Mouse (Mus musculus): ENCODE results near the gene Zc3h18. TPM values are rescaled to one million over a fixed set of nuclear protein-coding genes. Genes with fewer than 3 reads are reported as not detected.

Gene Zc3h18
- polyA plus RNA-seq (2015; fragmentation: Nextera tagmentation; extraction: Ambion mirVana), result 46.8 and 47.5 TPM in 2 replicates

GRCm38 (mm10) chr8:122376365-122377231 lies at the start of gene Zc3h18:
Zc3h18 (plus strand) TSS chr8:122376609.
- peaks cover 19% of the 10 kb centered on the region for H3K36me3 ChIP-seq
- peak; percentile 91 for ATAC-seq (ENCODE audit: insufficient number of reproducible peaks, low FRiP score, low TSS enrichment, low read depth)
- peak within 1 kb of the TSS; percentile 85 for H3K4me3 ChIP-seq
- peak within 1 kb of the TSS; percentile 96 for H3K27ac ChIP-seq
- H3K9ac ChIP-seq, result peak within 1 kb of the TSS; percentile 86
- peak within 1 kb of the TSS; percentile 74 for H3K4me2 ChIP-seq
- peaks cover 19% of the 10 kb centered on the region for H3K4me1 ChIP-seq
- H3K27me3 ChIP-seq, result no peaks in the 10 kb centered on the region
- under 1% methylated on average over 101 of the region's 107 CpGs for WGBS
- H3K9me3 ChIP-seq, result no peaks in the 10 kb centered on the region

GRCm38 (mm10) chr8:122329072-122329471 lies 47.3 kb upstream of the Zc3h18 start:
- no peaks in the 10 kb centered on the region for H3K36me3 ChIP-seq
- H3K4me2 ChIP-seq, result no peak overlapping the region
- ATAC-seq (ENCODE audit: insufficient number of reproducible peaks, low FRiP score, low TSS enrichment, low read depth), result no peak
- no peak overlapping the region for H3K4me3 ChIP-seq
- no peaks in the 10 kb centered on the region for H3K9me3 ChIP-seq
- no peak overlapping the region for H3K27ac ChIP-seq
- H3K9ac ChIP-seq, result no peak overlapping the region
- peaks cover 2% of the 10 kb centered on the region for H3K27me3 ChIP-seq
- peaks cover 19% of the 10 kb centered on the region for H3K4me1 ChIP-seq
- WGBS, result 66% methylated on average over 8 of the region's 8 CpGs

- WGBS, result 79% methylated on average over 22 of the region's 22 CpGs
- Histone ChIP-seq H3K27me3 (peaks cover 8% of the 10 kb centered on the region), H3K36me3 (0 out of 2 replicates have a peak, but pooled peaks cover 3% of the 10 kb centered on the region), H3K27ac (no peak overlapping the region), H3K4me2 (no peak overlapping the region), H3K4me3 (no peak overlapping the region), H3K9me3 (no peaks in the 10 kb centered on the region), H3K4me1 (peaks cover 13% of the 10 kb centered on the region), H3K9ac (no peak overlapping the region)
- no peak for ATAC-seq (ENCODE audit: insufficient number of reproducible peaks, low FRiP score, low TSS enrichment, low read depth)
Observed at GRCm38 (mm10) chr8:122329553-122330239, 46.7 kb upstream of the Zc3h18 start.

DNA sequence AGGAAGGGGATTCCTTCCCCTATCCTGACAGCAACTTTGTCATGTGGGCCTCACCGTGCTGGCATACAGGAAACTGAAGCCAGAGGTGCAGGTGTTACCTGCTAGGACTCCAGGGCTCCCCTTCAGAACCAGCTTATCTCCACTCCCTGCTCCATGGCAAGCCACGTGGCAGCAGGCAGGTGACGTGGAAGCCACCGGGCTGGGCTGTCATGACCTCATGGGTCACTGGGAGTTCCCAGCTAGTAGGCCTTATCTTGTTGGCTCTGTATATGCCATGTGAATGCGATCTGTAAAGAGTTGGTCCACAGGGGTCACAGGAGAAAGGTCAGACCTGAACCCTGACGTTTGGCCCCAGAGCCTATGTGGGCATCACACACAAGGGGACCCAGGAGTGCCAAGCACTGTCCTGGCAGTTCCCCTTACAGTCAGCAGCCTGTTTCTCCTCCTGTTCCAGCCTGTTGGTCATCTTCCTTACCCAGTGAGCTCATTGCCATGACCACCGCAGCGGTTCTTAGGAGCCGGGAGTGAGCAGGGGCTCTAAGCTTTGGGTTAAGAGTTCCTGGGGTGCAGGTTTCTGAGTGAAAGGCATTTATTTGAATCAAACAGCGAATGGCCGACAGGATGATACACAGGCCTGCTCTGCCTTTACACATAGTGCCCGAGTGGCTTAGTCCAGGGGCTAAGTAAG lies 45.8 kb upstream of the Zc3h18 start:
- no peak for ATAC-seq (ENCODE audit: insufficient number of reproducible peaks, low FRiP score, low TSS enrichment, low read depth)
- no peak overlapping the region for H3K9ac ChIP-seq
- H3K9me3 ChIP-seq, result no peaks in the 10 kb centered on the region
- peak overlapping the region; percentile 33; the same call in 1 of the 2 replicates for H3K27ac ChIP-seq
- peaks cover 6% of the 10 kb centered on the region; the same call in 1 of the 2 replicates for H3K36me3 ChIP-seq
- H3K4me1 ChIP-seq, result peaks cover 16% of the 10 kb centered on the region
- H3K27me3 ChIP-seq, result peaks cover 17% of the 10 kb centered on the region
- no peak overlapping the region for H3K4me3 ChIP-seq
- no peak overlapping the region for H3K4me2 ChIP-seq
- WGBS, result 78% methylated on average over 12 of the region's 12 CpGs

- no peaks in the 10 kb centered on the region for H3K9me3 ChIP-seq
- H3K27me3 ChIP-seq, result peaks cover 21% of the 10 kb centered on the region
- H3K4me2 ChIP-seq, result no peak overlapping the region
- H3K9ac ChIP-seq, result no peak overlapping the region
- 62% methylated on average over 3 of the region's 3 CpGs for WGBS
- H3K36me3 ChIP-seq, result peaks cover 6% of the 10 kb centered on the region; the same call in 1 of the 2 replicates
- ATAC-seq (ENCODE audit: insufficient number of reproducible peaks, low FRiP score, low TSS enrichment, low read depth), result no peak
- H3K4me3 ChIP-seq, result no peak overlapping the region
- peaks cover 19% of the 10 kb centered on the region for H3K4me1 ChIP-seq
- peak overlapping the region; percentile 33; the same call in 1 of the 2 replicates for H3K27ac ChIP-seq
Observed at GRCm38 (mm10) chr8:122331134-122331523, 45.3 kb upstream of the Zc3h18 start.

DNA sequence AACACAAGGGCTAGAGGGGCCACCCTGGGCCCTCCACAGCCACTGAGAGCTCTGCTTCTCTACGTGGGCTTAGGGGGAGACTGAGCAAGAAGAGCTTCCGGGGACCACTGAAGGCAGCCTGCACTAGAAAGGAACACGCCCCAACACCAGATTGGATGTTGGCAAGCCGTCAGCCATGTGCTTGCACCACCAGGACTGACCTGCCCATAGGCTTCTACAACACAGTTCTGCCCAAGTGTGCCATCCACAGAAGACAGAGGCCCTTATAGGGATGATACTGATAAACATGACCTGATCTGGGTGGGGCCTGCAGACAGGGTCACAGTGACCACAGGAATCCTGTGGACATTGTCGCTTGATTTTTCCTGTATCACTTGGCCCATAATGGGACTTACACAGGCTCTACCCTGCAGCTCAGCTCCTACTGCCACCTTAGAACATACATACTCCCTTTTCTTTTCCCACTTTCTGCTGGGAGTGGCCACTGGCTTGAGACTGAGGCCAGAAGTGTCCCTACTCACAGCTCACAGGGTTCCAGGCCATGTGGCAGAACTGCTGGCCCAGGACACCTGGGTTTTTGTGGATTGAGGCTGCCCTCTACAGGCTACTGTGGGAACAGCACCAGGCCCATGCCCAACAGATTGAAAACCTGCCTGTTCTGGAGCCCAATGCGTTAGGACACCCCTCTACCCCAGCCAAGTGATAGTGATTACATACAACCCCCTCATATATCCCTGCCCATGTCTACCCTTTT lies 43.5 kb upstream of the Zc3h18 start:
- H3K36me3 ChIP-seq, result peaks cover 10% of the 10 kb centered on the region; the same call in 1 of the 2 replicates
- H3K9me3 ChIP-seq, result no peaks in the 10 kb centered on the region
- ATAC-seq (ENCODE audit: insufficient number of reproducible peaks, low FRiP score, low TSS enrichment, low read depth), result no peak
- no peak overlapping the region for H3K9ac ChIP-seq
- no peak overlapping the region for H3K4me2 ChIP-seq
- H3K27ac ChIP-seq, result no peak overlapping the region
- H3K27me3 ChIP-seq, result peaks cover 39% of the 10 kb centered on the region
- 68% methylated on average over 6 of the region's 6 CpGs for WGBS
- peaks cover 25% of the 10 kb centered on the region for H3K4me1 ChIP-seq
- H3K4me3 ChIP-seq, result no peak overlapping the region

DNA sequence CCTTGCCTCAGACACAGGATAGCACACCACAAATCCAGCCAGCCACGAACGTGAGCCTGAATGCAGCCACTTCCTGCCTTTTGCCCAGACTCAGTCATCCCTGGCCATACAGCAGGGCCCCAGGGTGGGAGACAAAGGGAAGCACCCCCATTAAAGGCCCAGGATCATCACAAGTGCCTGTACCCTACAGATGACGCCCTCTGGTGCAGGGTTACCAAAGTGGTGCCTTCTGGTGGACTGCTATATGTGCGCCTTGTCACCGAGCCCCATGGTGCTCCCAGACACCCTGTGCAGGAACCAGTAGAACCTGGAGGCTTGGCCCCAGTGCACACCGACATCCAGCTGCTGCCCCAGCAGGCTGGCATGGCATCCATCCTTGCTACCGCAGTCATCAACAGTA lies 42.9 kb upstream of the Zc3h18 start:
- H3K4me2 ChIP-seq, result no peak overlapping the region
- H3K9ac ChIP-seq, result no peak overlapping the region
- peaks cover 10% of the 10 kb centered on the region; the same call in 1 of the 2 replicates for H3K36me3 ChIP-seq
- H3K27ac ChIP-seq, result no peak overlapping the region
- H3K9me3 ChIP-seq, result no peaks in the 10 kb centered on the region
- peaks cover 45% of the 10 kb centered on the region for H3K27me3 ChIP-seq
- peaks cover 25% of the 10 kb centered on the region for H3K4me1 ChIP-seq
- H3K4me3 ChIP-seq, result no peak overlapping the region
- WGBS, result 82% methylated on average over 7 of the region's 7 CpGs
- ATAC-seq (ENCODE audit: insufficient number of reproducible peaks, low FRiP score, low TSS enrichment, low read depth), result no peak

DNA sequence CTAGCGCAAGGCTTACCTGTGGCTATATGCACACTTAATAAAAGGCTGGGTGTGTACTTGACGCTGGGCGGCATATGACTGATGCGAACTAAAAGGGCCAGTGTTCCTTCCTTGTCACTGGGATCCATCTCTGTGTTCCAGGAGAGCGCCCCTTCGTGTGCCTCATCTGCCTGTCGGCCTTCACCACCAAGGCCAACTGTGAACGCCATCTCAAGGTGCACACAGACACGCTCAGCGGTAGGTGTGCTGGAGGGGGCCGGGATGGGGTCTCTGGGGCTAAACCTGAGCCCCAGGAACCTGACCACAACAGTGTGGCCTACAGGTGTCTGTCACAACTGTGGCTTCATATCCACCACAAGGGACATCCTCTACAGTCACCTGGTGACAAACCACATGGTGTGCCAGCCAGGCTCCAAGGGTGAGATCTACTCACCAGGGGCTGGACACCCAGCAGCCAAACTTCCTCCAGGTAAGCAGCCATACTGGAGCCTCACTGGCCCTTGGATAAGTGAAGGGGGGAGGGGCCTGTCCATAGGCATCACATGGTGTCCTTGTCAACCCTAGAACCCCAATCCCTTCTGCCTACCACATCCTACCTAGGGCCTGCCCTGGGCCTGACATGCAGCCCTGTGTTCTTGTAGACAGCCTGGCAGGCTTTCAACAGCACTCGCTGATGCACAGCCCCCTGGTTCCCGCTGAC lies 41.5 kb upstream of the Zc3h18 start:
- no peak overlapping the region for H3K9ac ChIP-seq
- no peak overlapping the region for H3K27ac ChIP-seq
- ATAC-seq (ENCODE audit: insufficient number of reproducible peaks, low FRiP score, low TSS enrichment, low read depth), result no peak
- H3K4me3 ChIP-seq, result 0 out of 2 replicates have a peak overlapping the region, but pooled peaks have one; percentile 59
- no peak overlapping the region for H3K4me2 ChIP-seq
- no peaks in the 10 kb centered on the region for H3K9me3 ChIP-seq
- peaks cover 25% of the 10 kb centered on the region for H3K4me1 ChIP-seq
- H3K36me3 ChIP-seq, result peaks cover 10% of the 10 kb centered on the region; the same call in 1 of the 2 replicates
- peaks cover 52% of the 10 kb centered on the region for H3K27me3 ChIP-seq
- 89% methylated on average over 13 of the region's 13 CpGs for WGBS

GRCm38 (mm10) chr8:122335638-122336250 lies 40.7 kb upstream of the Zc3h18 start:
- Histone ChIP-seq H3K4me2 (peak overlapping the region; percentile 96), H3K27ac (no peak overlapping the region), H3K36me3 (peaks cover 10% of the 10 kb centered on the region; the same call in 1 of the 2 replicates), H3K9me3 (no peaks in the 10 kb centered on the region), H3K9ac (peak overlapping the region; percentile 33), H3K4me3 (peak overlapping the region; percentile 59), H3K4me1 (peaks cover 25% of the 10 kb centered on the region), H3K27me3 (peaks cover 52% of the 10 kb centered on the region)
- ATAC-seq (ENCODE audit: insufficient number of reproducible peaks, low FRiP score, low TSS enrichment, low read depth), result no peak
- 18% methylated on average over 57 of the region's 57 CpGs for WGBS

GRCm38 (mm10) chr8:122336251-122336910 lies 40.0 kb upstream of the Zc3h18 start:
- peaks cover 55% of the 10 kb centered on the region for H3K27me3 ChIP-seq

More at GRCm38 (mm10) chr8:122336251-122336910, 40.0 kb upstream of the Zc3h18 start:
- Histone ChIP-seq H3K36me3 (peaks cover 10% of the 10 kb centered on the region; the same call in 1 of the 2 replicates), H3K9me3 (no peaks in the 10 kb centered on the region), H3K9ac (peak overlapping the region; percentile 33), H3K4me1 (peaks cover 20% of the 10 kb centered on the region), H3K27ac (no peak overlapping the region), H3K4me2 (peak overlapping the region; percentile 96), H3K4me3 (peak overlapping the region; percentile 59)
- peak; percentile 37; the same call in 1 of the 2 replicates for ATAC-seq (ENCODE audit: insufficient number of reproducible peaks, low FRiP score, low TSS enrichment, low read depth)
- WGBS, result 7% methylated on average over 77 of the region's 81 CpGs
